Mouse (Mus musculus): ENCODE results near the gene Trim25.
A peak's percentile ranks its signal among the peaks of the same experiment; 100 is the strongest.

- TF ChIP-seq CTCF (IDR thresholded peaks at IDR 0.05) (peak; percentile 87), EP300 (IDR thresholded peaks at IDR 0.05) (no peak)
Observed at GRCm38 (mm10) chr11:89069303-89069702, 70.1 kb downstream of the Trim25 start.

All from lung, postnatal 0 days (tissue).